Mouse (Mus musculus) CH12.LX (cell line): Measurements from ENCODE around the gene Ptpn20. TPM values are rescaled to one million over a fixed set of nuclear protein-coding genes. Genes with fewer than 3 reads are reported as not detected.

ENCODE experiments used
- DNase-seq: peaks from one replicate; pipeline ENCODE4 v3.0.0-alpha.2; 2013; ENCODE audit errors: extremely low read depth
- H3K27ac ChIP-seq: 2 replicates; pipeline ENCODE4 v1.5.1; 2012; ENCODE audit warnings: low read depth, mild to moderate bottlenecking, control low read depth, moderate library complexity; ENCODE audit not compliant: insufficient read depth
- H3K27me3 ChIP-seq: replicated peaks from 2 replicates; pipeline ENCODE3; 2012; ENCODE audit warnings: inconsistent platforms
- H3K36me3 ChIP-seq, 2 experiments: replicated peaks in 1 of 2; 2 replicates each; pipeline versions ENCODE3 to v1.6.1; 2012; ENCODE audit warnings: inconsistent platforms in 1 of 2, low read length in 1 of 2, mild to moderate bottlenecking in 1 of 2, mixed read lengths in 1 of 2, moderate library complexity in 1 of 2; ENCODE audit not compliant: control insufficient read depth in 1 of 2, insufficient read depth in 1 of 2
- H3K4me1 ChIP-seq, 2 experiments: 2 replicates each; pipeline ENCODE4 v1.6.1; 2012; ENCODE audit warnings: inconsistent platforms in 1 of 2, moderate library complexity in 1 of 2; ENCODE audit not compliant: insufficient read depth in 2 of 2, control insufficient read depth in 1 of 2
- H3K4me2 ChIP-seq: 2 replicates; pipeline ENCODE4 v1.6.1; 2012; ENCODE audit warnings: low read depth, mild to moderate bottlenecking, control low read depth; ENCODE audit not compliant: poor library complexity, insufficient read depth, severe bottlenecking
- H3K4me3 ChIP-seq, 3 experiments: fragments of 150-350 bp in 1 of 3; sonication (generic) in 1 of 3; replicated peaks in 1 of 3; 2 replicates each; pipeline versions ENCODE3 to v1.5.1; 2011 to 2012; ENCODE audit warnings: low read depth in 2 of 3, low read length in 2 of 3, mild to moderate bottlenecking in 2 of 3, moderate library complexity in 2 of 3, control low read depth in 1 of 3, improper control_type of control experiment in 1 of 3, inconsistent platforms in 1 of 3, mixed read lengths in 1 of 3; ENCODE audit not compliant: poor library complexity in 1 of 3
- H3K79me2 ChIP-seq: replicated peaks from 2 replicates; pipeline ENCODE4 v1.6.1; 2012; ENCODE audit warnings: mild to moderate bottlenecking, moderate library complexity; ENCODE audit not compliant: control insufficient read depth, poor library complexity, insufficient read depth, severe bottlenecking; ENCODE audit errors: extremely low read depth
- H3K9ac ChIP-seq: 2 replicates; pipeline ENCODE4 v1.6.1; 2012; ENCODE audit warnings: low read depth, mild to moderate bottlenecking, control low read depth, moderate library complexity; ENCODE audit not compliant: insufficient read depth
- H3K9me3 ChIP-seq: replicated peaks from 2 replicates; pipeline ENCODE3; 2012; ENCODE audit warnings: low read length, inconsistent platforms, mixed read lengths
- CHD2 ChIP-seq: IDR thresholded peaks from 2 replicates; pipeline ENCODE4 v1.6.1; 2011; ENCODE audit warnings: low read length, improper control_type of control experiment
- CTCF ChIP-seq, 2 experiments: IDR thresholded peaks in 1 of 2; conservative IDR thresholded peaks in 1 of 2; 2 replicates each; pipeline ENCODE4 v1.5.1; 2011 to 2012; ENCODE audit warnings: low read depth in 2 of 2, low read length in 2 of 2, improper control_type of control experiment in 1 of 2, inconsistent platforms in 1 of 2, mild to moderate bottlenecking in 1 of 2, moderate library complexity in 1 of 2
- E2F4 ChIP-seq: IDR thresholded peaks from 2 replicates; pipeline ENCODE4 v1.6.1; 2011; ENCODE audit warnings: low read depth, low read length, improper control_type of control experiment; ENCODE audit not compliant: insufficient replicate concordance
- EP300 ChIP-seq: IDR thresholded peaks from 2 replicates; pipeline ENCODE4 v1.6.1; 2011; ENCODE audit warnings: low read length, improper control_type of control experiment
- IRF4 ChIP-seq: IDR thresholded peaks from 2 replicates; pipeline ENCODE4 v1.6.1; 2014; ENCODE audit warnings: low read depth, mild to moderate bottlenecking, inconsistent platforms, low read length, improper control_type of control experiment
- JUN ChIP-seq: IDR thresholded peaks from 2 replicates; pipeline ENCODE4 v1.6.1; 2011; ENCODE audit warnings: low read depth, mild to moderate bottlenecking, low read length, improper control_type of control experiment, moderate library complexity; ENCODE audit not compliant: insufficient read depth
- JUND ChIP-seq: conservative IDR thresholded peaks from 2 replicates; pipeline ENCODE4 v1.6.1; 2011; ENCODE audit warnings: low read depth, low read length, improper control_type of control experiment
- MAX ChIP-seq: IDR thresholded peaks from 2 replicates; pipeline ENCODE4 v1.6.1; 2011; ENCODE audit warnings: low read length, improper control_type of control experiment
- MXI1 ChIP-seq: IDR thresholded peaks from 2 replicates; pipeline ENCODE4 v1.6.1; 2011; ENCODE audit warnings: mild to moderate bottlenecking, low read depth, low read length, improper control_type of control experiment
- NRF1 ChIP-seq: IDR thresholded peaks from 2 replicates; pipeline ENCODE4 v1.6.1; 2014; ENCODE audit warnings: low read depth, mild to moderate bottlenecking, inconsistent platforms, low read length, improper control_type of control experiment, moderate library complexity
- PAX5 ChIP-seq: IDR thresholded peaks from 2 replicates; pipeline ENCODE4 v1.6.1; 2012; ENCODE audit warnings: low read length, inconsistent platforms, mixed read lengths
- POLR2A ChIP-seq: IDR thresholded peaks from 2 replicates; pipeline ENCODE4 v1.6.1; 2011; ENCODE audit warnings: low read depth, mild to moderate bottlenecking, improper control_type of control experiment, low read length
- POLR2AphosphoS2 ChIP-seq: IDR thresholded peaks from 2 replicates; pipeline ENCODE4 v1.6.1; 2011; ENCODE audit warnings: low read depth, low read length, improper control_type of control experiment
- SMC3 ChIP-seq: IDR thresholded peaks from 2 replicates; pipeline ENCODE4 v1.6.1; 2011; ENCODE audit warnings: low read depth, low read length, improper control_type of control experiment
- TCF12 ChIP-seq: IDR thresholded peaks from 2 replicates; pipeline ENCODE4 v1.6.1; 2014; ENCODE audit warnings: low read depth, mild to moderate bottlenecking, inconsistent platforms, low read length, improper control_type of control experiment
- UBTF ChIP-seq: IDR thresholded peaks from 2 replicates; pipeline ENCODE4 v1.6.1; 2012; ENCODE audit warnings: low read depth, mild to moderate bottlenecking, inconsistent platforms, low read length, improper control_type of control experiment, moderate library complexity
- USF2 ChIP-seq: conservative IDR thresholded peaks from 2 replicates; pipeline ENCODE4 v1.6.1; 2011; ENCODE audit warnings: low read depth, low read length, improper control_type of control experiment
- ZMIZ1 ChIP-seq: IDR thresholded peaks from 2 replicates; pipeline ENCODE4 v1.6.1; 2012; ENCODE audit warnings: low read depth, mild to moderate bottlenecking, inconsistent platforms, low read length, improper control_type of control experiment
- dilution Hi-C: fragments of 300-500 bp; cut with MboI; formaldehyde crosslinking; loops from 2 replicates; pipeline ENCODE4 v1.14.3; 2020; ENCODE audit warnings: low sequenced_read_pairs; ENCODE audit not compliant: extremely low pct_unique_long_range_greater_than_20kb, extremely low pct_ligation_motif_present
- in situ Hi-C: fragments of 300-500 bp; cut with MboI; formaldehyde crosslinking; loops from 3 replicates; pipeline ENCODE4 v1.14.3; 2019; ENCODE audit warnings: low sequenced_read_pairs, low pct_ligation_motif_present, low pct_unique_long_range_greater_than_20kb, mixed read lengths
- polyA plus RNA-seq: library from polyadenylated mRNA; unstranded; fragments of >175 nt; gene quantifications from 2 replicates; pipeline ENCODE4 v1.2.1, GENCODE M21; 2012; ENCODE audit warnings: low read depth; ENCODE audit not compliant: insufficient read length
- total RNA-seq, 2 experiments: library from RNA; depleted of rRNA; stranded (reverse); fragments of 300-350 nt in 1 of 2; fragments of >200 nt in 1 of 2; gene quantifications; 2 replicates each; pipeline ENCODE4 v1.2.3; 2012 to 2014

Gene Ptpn20
- total RNA-seq (2012; rRNA removed), result not detected in 2 replicates
- 0.11 and 0.20 TPM in 2 replicates for total RNA-seq (2014; rRNA removed)
- polyA plus RNA-seq, result 0.10 TPM in 2 replicates

DNA sequence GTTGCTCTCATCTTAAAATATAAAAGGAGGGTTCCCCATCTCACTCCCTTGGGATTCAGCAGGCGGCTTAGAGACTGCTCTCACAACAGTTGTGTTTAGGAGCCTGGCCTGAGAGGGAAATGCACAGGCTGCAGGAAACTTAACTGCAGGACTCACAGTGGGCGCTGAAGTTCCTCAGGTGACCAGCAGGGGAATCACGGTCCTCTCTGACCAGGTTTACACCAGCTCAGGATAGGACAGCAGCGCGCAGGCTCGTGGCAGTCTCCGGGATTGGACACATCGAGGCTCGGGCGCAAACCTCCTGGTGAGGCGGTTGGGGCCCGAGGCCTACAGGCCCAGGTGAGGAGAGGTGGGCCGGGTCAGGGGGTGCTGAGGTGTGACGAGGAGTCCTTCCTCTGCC lies at the start of gene Ptpn20:
TSS of gene Ptpn20 (plus strand) at position 257 of the 400 bp plus-strand sequence.
- Histone ChIP-seq H3K4me2 (no peak within 1 kb of the TSS), H3K9me3 (no peaks in the 10 kb centered on the region), H3K79me2 (no peaks in the 10 kb centered on the region), H3K36me3 (no peaks in the 10 kb centered on the region), H3K27me3 (no peaks in the 10 kb centered on the region), H3K27ac (no peak within 1 kb of the TSS), H3K9ac (no peak within 1 kb of the TSS), H3K4me1 (peaks cover 0 to 3% of the 10 kb centered on the region in 2 experiments; a peak in 1 of 4 replicates), H3K4me3 (no peak within 1 kb of the TSS)
- peak; percentile 34 for DNase-seq
- dilution Hi-C loops (no loop called here), in situ Hi-C loops (no loop called here)
- TF ChIP-seq IRF4 (no peak), MXI1 (no peak), JUN (no peak), UBTF (no peak), USF2 (no peak), PAX5 (no peak), EP300 (no peak), SMC3 (peak; percentile 11; the same call in 1 of the 2 replicates), ZMIZ1 (no peak), CHD2 (no peak), MAX (no peak), POLR2A (no peak), CTCF (conservative IDR thresholded peaks at IDR 0.05 in 1 of 2, IDR thresholded peaks at IDR 0.05 in 1 of 2; ENCODE audit: low read depth in 2 of 2, low read length in 2 of 2) (peak; percentile 52 to 55), JUND (no peak), E2F4 (no peak), TCF12 (no peak), NRF1 (0 out of 2 replicates have a peak, but pooled peaks have one; percentile 19)

- no peak overlapping the region for H3K9ac ChIP-seq
- in situ Hi-C loops, result no loop called here
- TF ChIP-seq JUND (no peak), CTCF (conservative IDR thresholded peaks at IDR 0.05 in 1 of 2, IDR thresholded peaks at IDR 0.05 in 1 of 2; ENCODE audit: low read depth in 2 of 2, low read length in 2 of 2) (no peak), POLR2AphosphoS2 (no peak)
These were observed 49.3 kb upstream of the Ptpn20 start for GRCm38 (mm10) chr14:33539559-33540167.

More at GRCm38 (mm10) chr14:33539559-33540167, 49.3 kb upstream of the Ptpn20 start:
- dilution Hi-C loops, result no loop called here
- Histone ChIP-seq H3K4me3 (no peak overlapping the region), H3K4me1 (peaks cover 0 to 7% of the 10 kb centered on the region in 2 experiments; a peak in 2 of 4 replicates), H3K4me2 (no peak overlapping the region), H3K79me2 (no peaks in the 10 kb centered on the region), H3K27ac (no peak overlapping the region), H3K27me3 (peaks cover 23% of the 10 kb centered on the region), H3K36me3 (no peaks in the 10 kb centered on the region), H3K9me3 (peaks cover 7% of the 10 kb centered on the region)
- no peak for DNase-seq
